Mouse (Mus musculus): ENCODE measurements around the gene Bckdhb. TPM values are rescaled to one million over a fixed set of nuclear protein-coding genes. Genes with fewer than 3 reads are reported as not detected.

Bckdhb gene
- total RNA-seq, 2 experiments from 2014 or later: 38.4 to 42.9 TPM

Other genes with a start within 250 kb of the Bckdhb start
- 10 to 100 TPM; 66.2 to 78.2 TPM for gene Elovl4, start 118.9 kb upstream of the Bckdhb start, total RNA-seq (2021)
- 1 to 10 TPM; 1.1 to 1.2 TPM for gene Ttk, start 90.5 kb upstream of the Bckdhb start, total RNA-seq (2021)